Mouse (Mus musculus) midbrain, embryonic 16.5 days (tissue): ENCODE data around the gene Adcy9. TPM values are rescaled to one million over a fixed set of nuclear protein-coding genes. Genes with fewer than 3 reads are reported as not detected.

ENCODE experiments used
- ATAC-seq: fragments of 200-750 bp; cut with Nextera tagmentation; 2 replicates; pipeline ENCODE4 v1.8.0; 2017; ENCODE audit warnings: moderate TSS enrichment
- H3K27ac ChIP-seq: fragments of 300-500 bp; sonication (generic); 2 replicates; pipeline ENCODE4 v1.5.1; 2014; ENCODE audit warnings: mild to moderate bottlenecking, low read length, mixed read lengths
- H3K27me3 ChIP-seq: fragments of 300-500 bp; sonication (generic); 2 replicates; pipeline ENCODE4 v1.6.1; 2014; ENCODE audit warnings: low read depth, low read length, mixed read lengths; ENCODE audit not compliant: control insufficient read depth, insufficient read depth
- H3K36me3 ChIP-seq: fragments of 300-500 bp; sonication (generic); 2 replicates; pipeline ENCODE4 v1.6.1; 2014; ENCODE audit warnings: mild to moderate bottlenecking, low read length, moderate library complexity, mixed read lengths; ENCODE audit not compliant: control insufficient read depth, insufficient read depth
- H3K4me1 ChIP-seq: fragments of 300-500 bp; sonication (generic); 2 replicates; pipeline ENCODE4 v1.6.1; 2014; ENCODE audit warnings: mild to moderate bottlenecking, low read length, mixed read lengths; ENCODE audit not compliant: control insufficient read depth, insufficient read depth
- H3K4me2 ChIP-seq: fragments of 300-500 bp; sonication (generic); 2 replicates; pipeline ENCODE4 v1.6.1; 2014; ENCODE audit warnings: mild to moderate bottlenecking, low read length, mixed read lengths
- H3K4me3 ChIP-seq: fragments of 300-500 bp; sonication (generic); 2 replicates; pipeline ENCODE4 v1.5.1; 2014; ENCODE audit warnings: low read depth, mild to moderate bottlenecking, low read length, moderate library complexity, mixed read lengths
- H3K9ac ChIP-seq: fragments of 300-500 bp; sonication (generic); 2 replicates; pipeline ENCODE4 v1.6.1; 2014; ENCODE audit warnings: low read depth, low read length, mixed read lengths
- H3K9me3 ChIP-seq: fragments of 300-500 bp; sonication (generic); replicated peaks from 2 replicates; pipeline ENCODE4 v1.6.1; 2014; ENCODE audit warnings: mild to moderate bottlenecking, low read length, mixed read lengths; ENCODE audit not compliant: control insufficient read depth, poor library complexity, severe bottlenecking
- WGBS: fragments of 180-500 bp; shearing (Covaris S2); extraction: QIAGEN DNeasy Blood & Tissue Kit; methylation state at CpG from one replicate; pipeline ENCODE4 v1.1.7; 2014; 5-methylcytosine and 5-hydroxymethylcytosine counted together
- polyA plus RNA-seq: library from polyadenylated mRNA; unstranded; fragments of >200 nt; fragmentation: Nextera tagmentation; extraction: Ambion mirVana; gene quantifications from 2 replicates; pipeline ENCODE4 v1.2.1, GENCODE M21; 2015

Gene Adcy9
- polyA plus RNA-seq, 1 experiment from 2014 or later, result 4.0 TPM

- no peak for ATAC-seq
- no peak overlapping the region for H3K4me3 ChIP-seq
- H3K9ac ChIP-seq, result no peak overlapping the region
- H3K4me1 ChIP-seq, result no peaks in the 10 kb centered on the region
- no peaks in the 10 kb centered on the region for H3K36me3 ChIP-seq
- H3K27me3 ChIP-seq, result no peaks in the 10 kb centered on the region
- H3K9me3 ChIP-seq, result no peaks in the 10 kb centered on the region
- 89% methylated on average over 4 of the region's 4 CpGs for whole genome bisulfite sequencing
- H3K27ac ChIP-seq, result no peak overlapping the region
- no peak overlapping the region for H3K4me2 ChIP-seq
Observed at GRCm38 (mm10) chr16:4446395-4446794, 26.1 kb upstream of the Adcy9 start.

GRCm38 (mm10) chr16:4444378-4444777 is 24.1 kb upstream of the Adcy9 start:
- Histone ChIP-seq H3K4me2 (no peak overlapping the region), H3K4me1 (no peaks in the 10 kb centered on the region), H3K9me3 (no peaks in the 10 kb centered on the region), H3K36me3 (no peaks in the 10 kb centered on the region), H3K27me3 (no peaks in the 10 kb centered on the region), H3K9ac (no peak overlapping the region), H3K27ac (no peak overlapping the region), H3K4me3 (no peak overlapping the region)
- WGBS, result 76% methylated on average over 1 of the region's 1 CpGs
- no peak for ATAC-seq

GRCm38 (mm10) chr16:4439302-4440066 is 19.2 kb upstream of the Adcy9 start:
- Histone ChIP-seq H3K36me3 (no peaks in the 10 kb centered on the region), H3K4me3 (no peak overlapping the region), H3K9ac (no peak overlapping the region), H3K27ac (no peak overlapping the region), H3K27me3 (no peaks in the 10 kb centered on the region), H3K4me1 (no peaks in the 10 kb centered on the region), H3K4me2 (no peak overlapping the region), H3K9me3 (no peaks in the 10 kb centered on the region)
- 75% methylated on average over 10 of the region's 10 CpGs for WGBS
- no peak for ATAC-seq

- Histone ChIP-seq H3K9me3 (no peaks in the 10 kb centered on the region), H3K4me3 (no peak overlapping the region), H3K27ac (no peak overlapping the region), H3K27me3 (no peaks in the 10 kb centered on the region), H3K36me3 (no peaks in the 10 kb centered on the region), H3K4me2 (no peak overlapping the region), H3K9ac (no peak overlapping the region), H3K4me1 (no peaks in the 10 kb centered on the region)
- no peak for ATAC-seq
- 80% methylated on average over 4 of the region's 4 CpGs for WGBS
Observed at GRCm38 (mm10) chr16:4436738-4437137, 16.4 kb upstream of the Adcy9 start.

GRCm38 (mm10) chr16:4435371-4435770 is 15.1 kb upstream of the Adcy9 start:
- Histone ChIP-seq H3K9me3 (no peaks in the 10 kb centered on the region), H3K4me2 (no peak overlapping the region), H3K27ac (no peak overlapping the region), H3K4me1 (no peaks in the 10 kb centered on the region), H3K27me3 (no peaks in the 10 kb centered on the region), H3K36me3 (no peaks in the 10 kb centered on the region), H3K4me3 (no peak overlapping the region), H3K9ac (no peak overlapping the region)
- 96% methylated on average over 2 of the region's 2 CpGs for WGBS
- ATAC-seq, result no peak

- H3K4me2 ChIP-seq, result no peak overlapping the region
- H3K27ac ChIP-seq, result no peak overlapping the region
- 87% methylated on average over 4 of the region's 4 CpGs for WGBS
- no peak overlapping the region for H3K9ac ChIP-seq
- no peak overlapping the region for H3K4me3 ChIP-seq
- H3K9me3 ChIP-seq, result no peaks in the 10 kb centered on the region
- no peak for ATAC-seq
- no peaks in the 10 kb centered on the region for H3K36me3 ChIP-seq
- no peaks in the 10 kb centered on the region for H3K4me1 ChIP-seq
- no peaks in the 10 kb centered on the region for H3K27me3 ChIP-seq
Observed at GRCm38 (mm10) chr16:4431841-4432240, 11.5 kb upstream of the Adcy9 start.

GRCm38 (mm10) chr16:4431013-4431412 is 10.7 kb upstream of the Adcy9 start:
- ATAC-seq, result no peak
- no peak overlapping the region for H3K27ac ChIP-seq
- no peaks in the 10 kb centered on the region for H3K36me3 ChIP-seq
- no peak overlapping the region for H3K4me2 ChIP-seq
- no peak overlapping the region for H3K4me3 ChIP-seq
- 86% methylated on average over 3 of the region's 3 CpGs for WGBS
- no peaks in the 10 kb centered on the region for H3K9me3 ChIP-seq
- H3K9ac ChIP-seq, result no peak overlapping the region
- no peaks in the 10 kb centered on the region for H3K4me1 ChIP-seq
- H3K27me3 ChIP-seq, result no peaks in the 10 kb centered on the region

- ATAC-seq, result no peak
- H3K4me1 ChIP-seq, result no peaks in the 10 kb centered on the region
Observed at GRCm38 (mm10) chr16:4430232-4430631, 9.9 kb upstream of the Adcy9 start.

GRCm38 (mm10) chr16:4425658-4426234 is 5.4 kb upstream of the Adcy9 start:
- Histone ChIP-seq H3K9ac (no peak overlapping the region), H3K27ac (no peak overlapping the region), H3K4me2 (no peak overlapping the region), H3K27me3 (no peaks in the 10 kb centered on the region), H3K36me3 (no peaks in the 10 kb centered on the region), H3K4me3 (no peak overlapping the region), H3K9me3 (no peaks in the 10 kb centered on the region), H3K4me1 (no peaks in the 10 kb centered on the region)
- ATAC-seq, result no peak
- WGBS, result 52% methylated on average over 4 of the region's 4 CpGs

More at GRCm38 (mm10) chr16:4430232-4430631, 9.9 kb upstream of the Adcy9 start:
- no peak overlapping the region for H3K4me3 ChIP-seq
- H3K27me3 ChIP-seq, result no peaks in the 10 kb centered on the region
- H3K4me2 ChIP-seq, result no peak overlapping the region
- H3K27ac ChIP-seq, result no peak overlapping the region
- H3K9ac ChIP-seq, result no peak overlapping the region
- WGBS, result 89% methylated on average over 5 of the region's 5 CpGs
- no peaks in the 10 kb centered on the region for H3K9me3 ChIP-seq
- no peaks in the 10 kb centered on the region for H3K36me3 ChIP-seq
